Mouse (Mus musculus): ENCODE data around the gene Metap2. TPM values are rescaled to one million over a fixed set of nuclear protein-coding genes. Genes with fewer than 3 reads are reported as not detected.

The Metap2 gene
- polyA plus RNA-seq, 1 experiment from 2014 or later = 249 TPM

DNA sequence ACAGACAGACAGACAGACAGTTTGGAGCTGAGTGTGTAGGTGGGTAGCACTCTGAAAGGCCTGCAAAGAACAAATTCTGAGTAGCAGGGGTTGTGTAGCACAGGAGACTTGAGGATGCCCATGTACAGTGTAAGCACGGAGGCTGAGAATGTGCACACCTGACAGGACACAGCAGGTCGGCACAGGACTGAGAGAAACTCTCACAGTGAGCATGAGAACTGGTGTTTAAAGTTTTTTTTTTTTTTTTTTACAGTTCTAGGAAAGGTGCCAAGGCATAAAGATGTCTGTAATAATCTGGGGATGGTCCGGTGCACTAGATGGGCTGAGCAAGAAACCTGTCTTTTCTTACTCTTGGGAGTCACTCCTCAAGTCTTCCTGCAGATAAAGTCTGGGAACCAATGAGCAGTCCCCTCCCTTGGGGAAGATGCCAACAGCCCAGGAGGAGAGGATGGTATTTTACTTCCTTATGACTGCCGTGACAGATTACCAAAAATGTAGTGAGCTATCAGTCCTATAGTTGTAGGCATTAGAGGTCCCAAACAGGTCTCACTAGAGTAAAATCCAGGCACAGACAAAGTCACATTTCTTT lies 33.4 kb upstream of the Metap2 start:
- H3K4me2 ChIP-seq = no peak overlapping the region
- peaks cover 21% of the 10 kb centered on the region; the same call in 1 of the 2 replicates for H3K27me3 ChIP-seq
- H3K4me1 ChIP-seq (replicated peaks) = no peaks in the 10 kb centered on the region
- 61% methylated on average over 4 of the region's 4 CpGs for WGBS (ENCODE audit: insufficient replicate concordance)
- DNase-seq = no peak
- no peaks in the 10 kb centered on the region for H3K9me3 ChIP-seq (replicated peaks)
- no peak overlapping the region for H3K27ac ChIP-seq
- H3K9ac ChIP-seq = no peak overlapping the region
- no peaks in the 10 kb centered on the region for H3K36me3 ChIP-seq
- ATAC-seq (ENCODE audit: low read depth) = no peak
- no peak overlapping the region for H3K4me3 ChIP-seq (replicated peaks)

DNA sequence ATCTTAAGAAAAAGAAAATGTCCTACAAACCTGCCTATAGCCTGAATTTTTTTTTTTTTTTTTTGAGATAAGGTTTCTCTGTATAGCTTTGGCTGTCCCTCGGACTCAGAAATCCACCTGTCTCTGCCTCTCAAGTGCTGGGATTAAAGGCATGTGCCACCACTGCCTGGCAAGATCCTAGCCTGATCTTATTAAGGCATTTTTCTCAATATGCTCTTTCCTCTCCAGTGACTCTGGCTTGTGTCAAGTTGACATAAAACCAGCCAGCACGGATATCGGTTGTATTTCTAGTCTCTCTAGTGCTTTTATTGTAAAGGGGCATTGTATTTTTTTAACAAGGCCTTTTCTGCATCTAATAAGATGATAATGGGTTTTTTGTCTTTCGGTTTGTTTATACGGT lies 27.8 kb upstream of the Metap2 start:
- no peaks in the 10 kb centered on the region for H3K36me3 ChIP-seq
- H3K9me3 ChIP-seq (replicated peaks) = no peaks in the 10 kb centered on the region
- no peak overlapping the region for H3K4me3 ChIP-seq (replicated peaks)
- H3K27ac ChIP-seq = no peak overlapping the region
- no peak overlapping the region for H3K4me2 ChIP-seq
- DNase-seq (no peak), ATAC-seq (ENCODE audit: low read depth) (no peak)
- WGBS (ENCODE audit: insufficient replicate concordance) = 76% methylated on average over 5 of the region's 5 CpGs
- no peaks in the 10 kb centered on the region for H3K27me3 ChIP-seq
- H3K4me1 ChIP-seq (replicated peaks) = peaks cover 12% of the 10 kb centered on the region
- H3K9ac ChIP-seq = no peak overlapping the region

DNA sequence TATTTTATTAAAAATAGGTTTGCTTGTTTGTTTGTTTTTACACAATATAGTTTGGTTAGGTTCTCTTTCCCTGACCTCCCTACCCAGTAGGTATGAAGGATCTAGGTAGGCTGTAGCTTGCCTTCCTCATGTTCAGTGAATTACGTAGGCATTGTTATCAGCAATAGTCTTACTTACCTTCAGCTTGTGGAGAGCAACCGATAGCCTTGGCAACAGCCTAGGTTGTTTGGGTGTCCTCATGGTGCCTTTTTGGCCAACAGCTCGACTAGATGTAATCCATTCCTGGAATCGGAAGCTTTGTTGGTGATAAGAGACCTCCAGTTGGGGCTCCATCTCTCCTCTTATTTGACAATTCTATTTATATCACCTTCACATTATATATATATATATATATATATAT lies 24.3 kb upstream of the Metap2 start:
- DNase-seq (no peak), ATAC-seq (ENCODE audit: low read depth) (peak; percentile 64)
- H3K4me3 ChIP-seq (replicated peaks) = no peak overlapping the region
- H3K4me1 ChIP-seq (replicated peaks) = peaks cover 35% of the 10 kb centered on the region
- 39% methylated on average over 4 of the region's 4 CpGs for WGBS (ENCODE audit: insufficient replicate concordance)
- 0 out of 2 replicates have a peak, but pooled peaks cover 5% of the 10 kb centered on the region for H3K27me3 ChIP-seq
- no peaks in the 10 kb centered on the region for H3K36me3 ChIP-seq
- no peak overlapping the region for H3K27ac ChIP-seq
- no peak overlapping the region for H3K4me2 ChIP-seq
- no peak overlapping the region for H3K9ac ChIP-seq
- H3K9me3 ChIP-seq (replicated peaks) = no peaks in the 10 kb centered on the region; the same call in 1 of the 2 replicates

DNA sequence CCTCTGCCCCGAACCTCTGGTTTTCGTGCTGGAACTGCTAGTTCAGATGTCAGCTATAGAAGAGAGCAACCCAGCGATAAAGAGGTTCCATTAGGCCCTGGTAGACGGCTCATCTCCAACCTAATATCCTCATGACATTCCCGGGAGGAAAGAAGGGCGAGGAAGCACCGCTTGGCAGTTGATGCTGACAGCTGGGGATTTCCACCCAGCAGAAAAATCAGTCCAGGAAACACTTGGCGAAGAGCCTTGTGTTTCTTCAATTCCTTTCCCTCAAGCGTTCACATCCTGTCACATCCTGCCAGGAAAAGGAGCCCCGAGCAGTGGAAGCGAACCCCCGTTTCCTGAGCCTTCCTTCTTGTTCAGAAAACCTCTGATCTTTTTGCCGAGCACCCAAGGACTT lies 22.3 kb upstream of the Metap2 start:
- 37% methylated on average over 13 of the region's 13 CpGs for WGBS (ENCODE audit: insufficient replicate concordance)
- no peaks in the 10 kb centered on the region for H3K36me3 ChIP-seq
- no peak overlapping the region for H3K4me2 ChIP-seq
- H3K4me1 ChIP-seq (replicated peaks) = peaks cover 49% of the 10 kb centered on the region
- 0 out of 2 replicates have a peak, but pooled peaks cover 5% of the 10 kb centered on the region for H3K27me3 ChIP-seq
- no peak overlapping the region for H3K4me3 ChIP-seq (replicated peaks)
- H3K27ac ChIP-seq = no peak overlapping the region
- H3K9ac ChIP-seq = no peak overlapping the region
- no peak for DNase-seq
- ATAC-seq (ENCODE audit: low read depth) = no peak
- no peaks in the 10 kb centered on the region; the same call in 1 of the 2 replicates for H3K9me3 ChIP-seq (replicated peaks)

DNA sequence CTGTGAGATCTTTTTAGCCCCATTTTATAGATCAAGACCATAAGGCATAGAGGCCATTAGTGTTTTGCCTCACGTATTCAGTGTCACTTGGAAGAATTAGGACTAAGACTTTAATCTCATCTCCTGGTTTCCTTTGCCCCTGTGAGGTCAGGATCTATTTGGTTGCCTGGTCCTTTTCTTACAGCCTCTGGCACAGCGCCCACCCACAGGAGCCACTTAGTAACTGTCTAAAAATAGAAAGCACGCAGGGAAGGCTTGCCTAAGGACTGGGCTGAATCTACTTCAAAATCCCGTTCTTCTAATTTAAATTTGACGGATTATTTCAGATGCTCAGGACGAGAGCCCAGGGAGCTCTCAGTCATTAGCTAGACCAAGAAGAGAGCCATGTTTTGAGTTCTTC lies 21.8 kb upstream of the Metap2 start:
- H3K36me3 ChIP-seq = no peaks in the 10 kb centered on the region
- H3K4me3 ChIP-seq (replicated peaks) = no peak overlapping the region
- no peaks in the 10 kb centered on the region; the same call in 1 of the 2 replicates for H3K9me3 ChIP-seq (replicated peaks)
- H3K27ac ChIP-seq = peak overlapping the region; percentile 6; the same call in 1 of the 2 replicates
- ATAC-seq (ENCODE audit: low read depth) = no peak
- peaks cover 54% of the 10 kb centered on the region for H3K4me1 ChIP-seq (replicated peaks)
- no peak overlapping the region for H3K9ac ChIP-seq
- no peak overlapping the region for H3K4me2 ChIP-seq
- WGBS (ENCODE audit: insufficient replicate concordance) = 55% methylated on average over 6 of the region's 6 CpGs
- no peak for DNase-seq
- 0 out of 2 replicates have a peak, but pooled peaks cover 5% of the 10 kb centered on the region for H3K27me3 ChIP-seq

DNA sequence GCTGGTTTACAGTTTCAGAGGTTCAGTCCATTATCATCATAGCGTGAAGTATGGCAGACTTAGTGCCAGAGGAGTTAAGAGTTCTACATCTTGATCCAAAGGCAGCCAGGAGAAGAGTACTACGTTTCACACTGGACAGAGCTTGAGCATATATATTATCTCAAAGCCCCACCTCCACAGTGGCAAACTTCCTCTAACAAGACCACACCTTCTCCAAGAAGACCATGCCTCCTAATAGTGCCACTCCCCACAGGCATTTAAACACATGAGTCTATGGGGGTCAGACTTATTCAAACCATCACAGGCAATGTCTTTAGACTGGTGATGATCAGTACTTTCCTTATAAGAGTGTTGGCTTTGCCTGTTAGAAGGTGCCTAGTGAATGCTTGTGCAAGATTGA lies 21.2 kb upstream of the Metap2 start:
- 0 out of 2 replicates have a peak, but pooled peaks cover 5% of the 10 kb centered on the region for H3K27me3 ChIP-seq
- DNase-seq (no peak), ATAC-seq (ENCODE audit: low read depth) (peak; percentile 80)
- no peaks in the 10 kb centered on the region for H3K36me3 ChIP-seq
- H3K4me1 ChIP-seq (replicated peaks) = peaks cover 59% of the 10 kb centered on the region
- H3K9me3 ChIP-seq (replicated peaks) = no peaks in the 10 kb centered on the region; the same call in 1 of the 2 replicates
- 35% methylated on average over 2 of the region's 2 CpGs for WGBS (ENCODE audit: insufficient replicate concordance)
- H3K9ac ChIP-seq = no peak overlapping the region
- no peak overlapping the region for H3K4me2 ChIP-seq
- H3K27ac ChIP-seq = peak overlapping the region; percentile 6; the same call in 1 of the 2 replicates
- H3K4me3 ChIP-seq (replicated peaks) = no peak overlapping the region

DNA sequence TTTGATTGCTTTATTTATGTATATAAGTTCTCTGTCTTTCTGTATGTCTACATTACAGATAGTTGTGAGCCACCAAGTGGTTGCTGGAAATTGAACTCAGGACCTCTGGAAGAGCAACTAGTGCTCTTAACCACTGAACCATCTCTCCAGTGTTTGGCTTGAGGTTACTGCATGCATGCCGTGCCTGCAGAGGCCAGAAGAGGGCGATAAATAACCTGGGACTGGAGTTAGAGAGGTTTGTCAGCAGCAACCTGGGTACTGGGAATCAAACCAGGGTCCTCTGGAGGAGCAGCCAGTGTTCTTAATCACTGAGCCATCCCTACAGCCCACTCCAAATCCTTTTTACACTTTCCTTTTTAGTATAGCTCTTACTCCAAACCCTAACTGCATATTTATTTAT lies 19.9 kb upstream of the Metap2 start:
- Histone ChIP-seq H3K4me1 (replicated peaks) (peaks cover 72% of the 10 kb centered on the region), H3K9ac (no peak overlapping the region), H3K4me3 (replicated peaks) (no peak overlapping the region), H3K36me3 (no peaks in the 10 kb centered on the region), H3K9me3 (replicated peaks) (no peaks in the 10 kb centered on the region; the same call in 1 of the 2 replicates), H3K27me3 (0 out of 2 replicates have a peak, but pooled peaks cover 5% of the 10 kb centered on the region), H3K27ac (no peak overlapping the region), H3K4me2 (no peak overlapping the region)
- DNase-seq (no peak), ATAC-seq (ENCODE audit: low read depth) (no peak)
- WGBS (ENCODE audit: insufficient replicate concordance) = 56% methylated on average over 2 of the region's 2 CpGs

DNA sequence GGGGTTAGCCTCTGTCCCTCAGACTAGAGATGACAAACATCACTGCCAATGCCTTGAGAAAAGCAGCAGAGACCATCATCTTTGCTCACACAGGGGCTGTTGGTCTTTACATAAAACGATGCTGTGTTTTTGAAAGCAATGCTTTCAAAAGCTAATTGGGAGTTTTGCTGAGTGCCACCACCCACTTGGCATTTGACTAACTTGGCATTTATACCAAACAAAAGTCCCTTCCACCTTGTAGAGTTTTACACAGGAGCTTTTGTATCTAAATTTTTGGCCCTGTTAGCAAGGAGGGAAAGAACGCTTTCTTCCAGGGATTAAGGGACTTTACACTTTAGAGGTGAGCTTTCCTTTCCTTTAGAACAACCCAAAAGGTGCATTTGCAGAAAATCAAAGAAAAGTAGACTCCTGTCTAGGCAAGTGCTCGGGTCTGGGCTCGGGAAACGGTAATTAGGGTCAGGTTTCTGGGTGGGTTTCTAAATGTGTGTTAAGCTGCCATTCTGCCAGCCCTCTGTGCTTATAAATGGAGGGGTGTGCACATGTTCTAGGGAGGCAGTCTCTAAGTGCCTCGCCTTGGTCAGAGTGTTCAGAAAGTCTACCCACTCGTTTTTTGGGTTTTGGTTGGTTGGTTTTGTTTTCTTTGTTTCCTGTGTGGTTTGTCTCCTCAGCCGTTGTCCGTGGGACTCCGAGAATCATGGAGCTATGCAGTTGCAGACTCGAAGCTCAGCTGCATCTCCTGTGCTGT lies 18.8 kb upstream of the Metap2 start:
- Histone ChIP-seq H3K36me3 (no peaks in the 10 kb centered on the region), H3K27me3 (0 out of 2 replicates have a peak, but pooled peaks cover 5% of the 10 kb centered on the region), H3K4me1 (replicated peaks) (peaks cover 73% of the 10 kb centered on the region), H3K9ac (no peak overlapping the region), H3K4me3 (replicated peaks) (no peak overlapping the region), H3K27ac (no peak overlapping the region), H3K4me2 (no peak overlapping the region), H3K9me3 (replicated peaks) (no peaks in the 10 kb centered on the region; the same call in 1 of the 2 replicates)
- 34% methylated on average over 11 of the region's 11 CpGs for WGBS (ENCODE audit: insufficient replicate concordance)
- DNase-seq (no peak), ATAC-seq (ENCODE audit: low read depth) (no peak)

DNA sequence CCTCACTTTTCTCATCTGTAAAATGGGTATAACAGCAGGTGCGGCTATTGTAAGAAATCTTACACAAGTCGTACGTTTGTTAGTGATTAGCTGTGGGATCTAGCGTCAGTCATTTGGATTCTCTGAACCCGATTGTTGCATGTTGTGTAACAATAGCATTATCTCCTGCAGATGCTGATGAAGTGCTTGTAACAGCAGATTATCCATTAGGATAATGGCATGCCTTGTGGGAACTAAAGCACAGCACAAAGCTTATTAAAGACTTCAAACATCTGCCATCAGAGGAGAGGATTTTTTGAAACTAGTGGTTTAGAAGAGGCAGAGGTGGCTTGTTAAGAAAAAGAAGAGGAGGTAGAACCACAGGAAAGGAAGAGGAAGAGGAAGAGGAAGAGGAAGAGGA lies 16.6 kb upstream of the Metap2 start:
- ATAC-seq (ENCODE audit: low read depth) (no peak), DNase-seq (no peak)
- 82% methylated on average over 5 of the region's 5 CpGs for WGBS (ENCODE audit: insufficient replicate concordance)
- Histone ChIP-seq H3K4me2 (no peak overlapping the region), H3K9me3 (replicated peaks) (no peaks in the 10 kb centered on the region; the same call in 1 of the 2 replicates), H3K9ac (no peak overlapping the region), H3K36me3 (no peaks in the 10 kb centered on the region), H3K27ac (no peak overlapping the region), H3K4me1 (replicated peaks) (peaks cover 70% of the 10 kb centered on the region), H3K27me3 (no peaks in the 10 kb centered on the region), H3K4me3 (replicated peaks) (no peak overlapping the region)

DNA sequence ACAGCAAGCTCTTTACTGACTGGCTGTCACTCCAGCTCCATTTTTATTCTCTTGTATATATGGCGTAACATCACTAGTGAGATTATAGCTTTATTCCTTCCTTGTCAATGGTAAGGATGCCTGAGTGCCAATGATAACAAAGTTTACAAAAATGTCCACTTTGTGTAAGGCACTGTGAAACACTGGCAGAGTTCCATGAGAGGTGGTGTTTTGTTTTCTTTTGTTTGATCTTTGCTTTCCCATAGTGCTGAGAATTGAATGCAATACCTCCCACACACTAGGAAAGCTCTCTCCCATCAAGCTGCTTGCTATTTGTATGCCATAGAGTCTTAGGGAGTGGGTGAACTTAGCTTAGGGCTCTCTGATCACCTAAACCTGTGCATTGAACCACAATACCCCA lies 16.0 kb upstream of the Metap2 start:
- no peaks in the 10 kb centered on the region for H3K27me3 ChIP-seq
- ATAC-seq (ENCODE audit: low read depth) = no peak
- H3K27ac ChIP-seq = peak overlapping the region; percentile 80
- H3K36me3 ChIP-seq = no peaks in the 10 kb centered on the region
- H3K4me1 ChIP-seq (replicated peaks) = peaks cover 63% of the 10 kb centered on the region
- DNase-seq = no peak
- H3K9ac ChIP-seq = peak overlapping the region; percentile 26; the same call in 1 of the 2 replicates
- no peaks in the 10 kb centered on the region; the same call in 1 of the 2 replicates for H3K9me3 ChIP-seq (replicated peaks)
- H3K4me3 ChIP-seq (replicated peaks) = no peak overlapping the region
- 47% methylated on average over 1 of the region's 1 CpGs for WGBS (ENCODE audit: insufficient replicate concordance)
- H3K4me2 ChIP-seq = peak overlapping the region; percentile 31

DNA sequence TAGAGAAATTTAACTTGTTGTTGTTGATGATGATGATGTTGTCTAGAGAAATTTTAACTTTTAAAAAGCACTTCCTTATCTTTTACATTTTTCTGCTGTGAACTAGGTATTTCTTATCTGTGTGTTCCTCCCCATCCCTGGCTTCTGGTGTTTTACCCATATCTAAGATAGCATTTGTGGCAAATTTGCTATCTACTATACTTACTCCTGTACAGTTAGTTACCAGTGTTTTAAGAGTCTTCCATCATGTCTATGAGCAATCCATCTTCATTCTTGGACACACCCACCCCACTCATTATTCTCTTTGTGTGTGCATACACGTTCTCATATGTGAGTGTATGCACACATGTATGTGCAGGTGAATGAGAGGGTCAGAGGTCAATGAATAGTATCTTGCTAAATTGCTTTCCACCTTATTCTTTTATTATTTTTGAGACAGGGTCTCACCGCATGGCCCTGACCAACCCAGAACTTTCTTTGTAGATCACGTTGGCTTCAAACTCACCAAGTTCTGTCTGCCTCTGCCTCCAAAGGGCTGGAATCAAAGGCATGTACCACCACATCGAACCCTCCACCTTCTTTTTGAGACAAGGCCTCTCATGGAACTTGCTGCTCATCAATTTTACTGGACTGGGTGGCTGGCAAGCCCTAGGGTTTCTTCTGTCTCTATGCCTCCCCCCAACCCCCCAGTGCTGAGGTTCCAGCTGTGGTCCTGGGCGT lies 15.4 kb upstream of the Metap2 start:
- Histone ChIP-seq H3K27me3 (no peaks in the 10 kb centered on the region), H3K27ac (peak overlapping the region; percentile 80), H3K9me3 (replicated peaks) (no peaks in the 10 kb centered on the region; the same call in 1 of the 2 replicates), H3K4me1 (replicated peaks) (peaks cover 57% of the 10 kb centered on the region), H3K9ac (peak overlapping the region; percentile 26; the same call in 1 of the 2 replicates), H3K4me2 (peak overlapping the region; percentile 31), H3K4me3 (replicated peaks) (no peak overlapping the region), H3K36me3 (no peaks in the 10 kb centered on the region)
- 59% methylated on average over 5 of the region's 5 CpGs for WGBS (ENCODE audit: insufficient replicate concordance)
- DNase-seq = no peak
- ATAC-seq (ENCODE audit: low read depth) = peak; percentile 85

Measured in liver, embryonic 13.5 days (tissue).